Mouse (Mus musculus) lung, embryonic 16.5 days (tissue): ENCODE results near the gene Lrrc74b. TPM values are rescaled to one million over a fixed set of nuclear protein-coding genes. Genes with fewer than 3 reads are reported as not detected.

Experiments
- ATAC-seq: fragments of 200-750 bp; cut with Nextera tagmentation; 2 replicates; pipeline ENCODE4 v1.8.0; 2017; ENCODE audit warnings: low read depth, mild to moderate bottlenecking, moderate library complexity
- H3K27ac ChIP-seq: fragments of 300-500 bp; sonication (generic); 2 replicates; pipeline ENCODE4 v1.5.1; 2014; ENCODE audit warnings: mild to moderate bottlenecking, control low read depth, low read length
- H3K27me3 ChIP-seq: fragments of 300-500 bp; sonication (generic); 2 replicates; pipeline ENCODE4 v1.6.1; 2014; ENCODE audit warnings: low read depth, low read length, mixed read lengths; ENCODE audit not compliant: control insufficient read depth, insufficient read depth
- H3K36me3 ChIP-seq: fragments of 300-500 bp; sonication (generic); 2 replicates; pipeline ENCODE4 v1.6.1; 2014; ENCODE audit warnings: low read length; ENCODE audit not compliant: control insufficient read depth, insufficient read depth
- H3K4me1 ChIP-seq: fragments of 300-500 bp; sonication (generic); replicated peaks from 2 replicates; pipeline ENCODE4 v1.6.1; 2014; ENCODE audit warnings: low read length, mixed read lengths; ENCODE audit not compliant: control insufficient read depth, insufficient read depth
- H3K4me2 ChIP-seq: fragments of 300-500 bp; sonication (generic); 2 replicates; pipeline ENCODE4 v1.6.1; 2014; ENCODE audit warnings: low read depth, low read length, control low read depth
- H3K4me3 ChIP-seq: fragments of 300-500 bp; sonication (generic); 2 replicates; pipeline ENCODE4 v1.5.1; 2014; ENCODE audit warnings: mild to moderate bottlenecking, low read length, control low read depth
- H3K9ac ChIP-seq: fragments of 300-500 bp; sonication (generic); 2 replicates; pipeline ENCODE4 v1.6.1; 2014; ENCODE audit warnings: low read length, control low read depth
- H3K9me3 ChIP-seq: fragments of 300-500 bp; sonication (generic); 2 replicates; pipeline ENCODE4 v1.6.1; 2016; ENCODE audit warnings: low read length; ENCODE audit not compliant: control insufficient read depth
- WGBS: fragments of 180-500 bp; shearing (Covaris S2); extraction: QIAGEN DNeasy Blood & Tissue Kit; methylation state at CpG from one replicate; pipeline ENCODE4 v1.1.7; 2014; 5-methylcytosine and 5-hydroxymethylcytosine counted together
- polyA plus RNA-seq: library from polyadenylated mRNA; unstranded; fragments of >200 nt; fragmentation: Nextera tagmentation; extraction: Ambion mirVana; gene quantifications from 2 replicates; pipeline ENCODE4 v1.2.1, GENCODE M21; 2015

The Lrrc74b gene
- polyA plus RNA-seq, 1 experiment from 2014 or later = 3.0 TPM

GRCm38 (mm10) chr16:17575870-17576824 lies 15.1 kb upstream of the Lrrc74b start:
- H3K4me2 ChIP-seq = peak overlapping the region; percentile 88
- no peaks in the 10 kb centered on the region for H3K9me3 ChIP-seq
- H3K9ac ChIP-seq = peak overlapping the region; percentile 68
- H3K27me3 ChIP-seq = peaks cover 11% of the 10 kb centered on the region; the same call in 1 of the 2 replicates
- no peaks in the 10 kb centered on the region for H3K36me3 ChIP-seq
- WGBS = 11% methylated on average over 45 of the region's 45 CpGs
- peak overlapping the region; percentile 57; the same call in 1 of the 2 replicates for H3K27ac ChIP-seq
- peak; percentile 78 for ATAC-seq
- H3K4me3 ChIP-seq = peak overlapping the region; percentile 60
- peaks cover 7% of the 10 kb centered on the region for H3K4me1 ChIP-seq

GRCm38 (mm10) chr16:17566186-17566585 lies 5.1 kb upstream of the Lrrc74b start:
- WGBS = 15% methylated on average over 4 of the region's 4 CpGs
- H3K27ac ChIP-seq = no peak overlapping the region
- H3K36me3 ChIP-seq = no peaks in the 10 kb centered on the region
- H3K27me3 ChIP-seq = no peaks in the 10 kb centered on the region
- no peaks in the 10 kb centered on the region for H3K9me3 ChIP-seq
- no peak overlapping the region for H3K9ac ChIP-seq
- no peak for ATAC-seq
- H3K4me1 ChIP-seq = peaks cover 11% of the 10 kb centered on the region
- no peak overlapping the region for H3K4me2 ChIP-seq
- no peak overlapping the region for H3K4me3 ChIP-seq

DNA sequence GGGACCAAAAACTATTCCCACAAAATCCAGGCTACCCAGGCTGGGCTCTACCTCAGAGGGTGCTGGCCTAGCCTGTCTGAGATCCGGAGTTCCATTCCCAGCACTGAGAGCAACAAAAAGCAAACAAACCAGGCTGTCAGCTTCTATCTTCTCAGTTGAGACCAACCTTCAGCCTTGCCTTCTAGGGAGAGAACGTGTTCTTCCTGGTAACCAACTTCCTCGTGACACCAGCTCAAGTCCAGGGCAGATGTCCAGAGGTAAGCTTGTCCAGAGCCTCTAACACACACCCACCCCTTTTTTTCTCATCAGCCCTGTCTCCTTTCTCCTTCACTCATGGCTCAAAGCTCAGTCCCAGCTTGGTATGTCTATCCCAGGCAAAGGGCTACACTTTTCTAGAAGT lies 3.7 kb upstream of the Lrrc74b start:
- no peak for ATAC-seq
- H3K4me1 ChIP-seq = peaks cover 19% of the 10 kb centered on the region
- WGBS = 34% methylated on average over 3 of the region's 3 CpGs

DNA sequence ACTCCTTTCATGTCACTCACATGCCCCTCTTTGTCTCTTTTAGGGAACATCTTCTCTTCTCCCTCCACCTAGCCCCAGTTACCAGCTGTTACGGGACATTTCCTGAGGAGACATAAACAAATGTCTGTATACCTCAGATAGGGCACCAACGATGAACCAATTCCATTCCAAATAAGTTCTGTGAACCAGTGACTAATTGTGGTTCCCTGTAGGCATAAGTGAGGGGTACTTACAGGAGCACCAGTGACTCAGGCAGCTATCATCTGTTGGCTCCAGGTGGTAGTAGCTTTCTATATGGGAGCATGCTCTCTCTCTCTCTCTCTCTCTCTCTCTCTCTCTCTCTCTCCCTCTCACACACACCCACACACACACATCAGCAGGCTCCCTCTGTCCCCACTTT lies 3.2 kb upstream of the Lrrc74b start:
- Histone ChIP-seq H3K9me3 (no peaks in the 10 kb centered on the region), H3K4me1 (peaks cover 19% of the 10 kb centered on the region), H3K27me3 (no peaks in the 10 kb centered on the region), H3K9ac (no peak overlapping the region), H3K36me3 (no peaks in the 10 kb centered on the region), H3K4me3 (no peak overlapping the region), H3K27ac (no peak overlapping the region), H3K4me2 (no peak overlapping the region)
- WGBS = 23% methylated on average over 2 of the region's 2 CpGs
- ATAC-seq = no peak

More for the DNA sequence above, 3.7 kb upstream of the Lrrc74b start:
- Histone ChIP-seq H3K4me2 (no peak overlapping the region), H3K27ac (no peak overlapping the region), H3K36me3 (no peaks in the 10 kb centered on the region), H3K9me3 (no peaks in the 10 kb centered on the region), H3K27me3 (no peaks in the 10 kb centered on the region), H3K4me3 (no peak overlapping the region), H3K9ac (no peak overlapping the region)

- 10% methylated on average over 1 of the region's 1 CpGs for WGBS
- no peak for ATAC-seq
- H3K4me1 ChIP-seq = peaks cover 25% of the 10 kb centered on the region
Measured at GRCm38 (mm10) chr16:17563580-17563979, 2.5 kb upstream of the Lrrc74b start.

GRCm38 (mm10) chr16:17561751-17562208 lies 733 bp upstream of the Lrrc74b start, which contains the start of gene P2rx6:
Gene P2rx6, plus strand, starts transcription at chr16:17561885.
- peak within 1 kb of the TSS; percentile 23 for H3K9ac ChIP-seq
- WGBS = under 1% methylated on average over 10 of the region's 10 CpGs

More at GRCm38 (mm10) chr16:17563580-17563979, 2.5 kb upstream of the Lrrc74b start:
- H3K4me3 ChIP-seq = no peak overlapping the region
- no peak overlapping the region for H3K4me2 ChIP-seq
- no peaks in the 10 kb centered on the region for H3K27me3 ChIP-seq
- no peak overlapping the region for H3K27ac ChIP-seq
- no peaks in the 10 kb centered on the region for H3K36me3 ChIP-seq
- H3K9me3 ChIP-seq = no peaks in the 10 kb centered on the region
- H3K9ac ChIP-seq = no peak overlapping the region

DNA sequence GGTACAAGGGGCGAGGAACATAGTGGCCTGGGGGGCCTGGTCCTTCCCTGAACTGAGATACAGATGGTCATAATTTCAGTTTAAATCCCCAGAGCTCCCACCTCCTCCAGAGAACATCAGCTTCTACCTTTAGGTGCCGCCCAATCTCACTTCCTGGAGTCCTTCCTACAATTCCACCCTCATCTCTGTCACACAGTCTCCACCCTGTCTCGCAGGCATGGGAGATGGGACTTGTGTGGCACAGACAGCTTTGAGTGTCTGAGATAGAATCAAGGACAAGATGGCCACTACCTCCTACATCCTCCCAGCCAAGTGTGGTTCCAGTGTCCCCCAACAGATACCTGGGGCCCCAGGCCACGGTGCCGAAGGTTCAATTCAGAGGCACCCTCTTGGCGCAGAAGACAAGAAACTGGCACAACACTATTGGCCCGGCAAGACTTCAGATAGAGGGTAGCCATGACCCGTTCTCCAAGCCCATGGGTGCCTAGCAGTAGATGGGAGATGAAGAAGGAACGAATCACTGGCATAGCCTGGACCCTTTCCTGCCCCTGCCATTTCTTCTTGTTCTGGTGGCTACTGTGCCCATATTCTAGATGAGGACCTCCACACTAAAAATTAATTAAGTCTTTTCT lies 1.5 kb downstream of the Lrrc74b start:
- ATAC-seq = no peak
- Histone ChIP-seq H3K36me3 (no peaks in the 10 kb centered on the region), H3K9ac (peak overlapping the region; percentile 40; the same call in 1 of the 2 replicates), H3K9me3 (no peaks in the 10 kb centered on the region), H3K4me2 (peak overlapping the region; percentile 41), H3K4me1 (peaks cover 35% of the 10 kb centered on the region), H3K27me3 (no peaks in the 10 kb centered on the region), H3K4me3 (no peak overlapping the region), H3K27ac (peak overlapping the region; percentile 52)
- 63% methylated on average over 9 of the region's 9 CpGs for WGBS

More at GRCm38 (mm10) chr16:17561751-17562208, 733 bp upstream of the Lrrc74b start, which contains the start of gene P2rx6:
- no peaks in the 10 kb centered on the region for H3K27me3 ChIP-seq
- H3K9me3 ChIP-seq = no peaks in the 10 kb centered on the region
- peak within 1 kb of the TSS; percentile 61 for H3K4me2 ChIP-seq
- H3K27ac ChIP-seq = peak within 1 kb of the TSS; percentile 74
- peak within 1 kb of the TSS; percentile 37 for H3K4me3 ChIP-seq
- no peaks in the 10 kb centered on the region for H3K36me3 ChIP-seq
- peak; percentile 46 for ATAC-seq
- peaks cover 31% of the 10 kb centered on the region for H3K4me1 ChIP-seq

- Histone ChIP-seq H3K4me1 (peaks cover 41% of the 10 kb centered on the region), H3K27me3 (no peaks in the 10 kb centered on the region), H3K27ac (peak overlapping the region; percentile 52), H3K9ac (peak overlapping the region; percentile 40), H3K4me2 (peak overlapping the region; percentile 41), H3K36me3 (no peaks in the 10 kb centered on the region), H3K4me3 (0 out of 2 replicates have a peak overlapping the region, but pooled peaks have one; percentile 0), H3K9me3 (no peaks in the 10 kb centered on the region)
- 2% methylated on average over 5 of the region's 5 CpGs for WGBS
- peak; percentile 32; the same call in 1 of the 2 replicates for ATAC-seq
Measured at GRCm38 (mm10) chr16:17558811-17559210, 2.2 kb downstream of the Lrrc74b start.
